Mouse (Mus musculus): ENCODE results near the gene Matk. TPM values are rescaled to one million over a fixed set of nuclear protein-coding genes. Genes with fewer than 3 reads are reported as not detected.

Matk gene
- polyA plus RNA-seq, 1 experiment = 3.3 TPM

DNA sequence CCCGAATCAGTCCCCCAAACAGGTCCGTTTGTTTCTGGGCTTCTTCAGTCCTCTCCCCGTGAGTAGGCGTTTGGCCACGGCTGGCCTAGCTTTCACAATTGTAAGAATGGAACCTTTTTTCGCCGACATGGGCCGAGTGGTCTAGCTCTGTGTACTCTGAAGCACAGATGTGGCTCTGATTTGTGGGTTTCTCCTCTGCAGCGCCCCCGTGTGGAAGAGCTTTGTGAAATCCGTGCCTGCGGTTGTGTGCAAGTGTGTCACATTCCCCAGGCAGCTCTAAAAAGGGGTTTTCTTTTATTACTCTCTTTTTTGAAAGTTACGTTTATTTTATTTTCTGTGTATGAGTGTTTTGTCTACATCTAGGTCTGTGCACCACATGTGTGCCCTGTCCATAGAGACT, 11.9 kb upstream of the Matk start:
- H3K4me1 ChIP-seq (ENCODE audit: control insufficient read depth, insufficient read depth, low read length) = peaks cover 3% of the 10 kb centered on the region; the same call in 1 of the 2 replicates
- TF ChIP-seq CTCF (IDR thresholded peaks at IDR 0.05; ENCODE audit: insufficient read depth, low read length) = peak; percentile 65
- TF ChIP-seq POLR2A (IDR thresholded peaks at IDR 0.05; ENCODE audit: borderline replicate concordance, extremely low read depth, low read depth, low read length) = no peak
- H3K4me3 ChIP-seq (replicated peaks; ENCODE audit: extremely low read depth, low read depth, low read length) = no peak overlapping the region
- WGBS = 25% methylated on average over 13 of the region's 13 CpGs
- peak; percentile 57 for DNase-seq

DNA sequence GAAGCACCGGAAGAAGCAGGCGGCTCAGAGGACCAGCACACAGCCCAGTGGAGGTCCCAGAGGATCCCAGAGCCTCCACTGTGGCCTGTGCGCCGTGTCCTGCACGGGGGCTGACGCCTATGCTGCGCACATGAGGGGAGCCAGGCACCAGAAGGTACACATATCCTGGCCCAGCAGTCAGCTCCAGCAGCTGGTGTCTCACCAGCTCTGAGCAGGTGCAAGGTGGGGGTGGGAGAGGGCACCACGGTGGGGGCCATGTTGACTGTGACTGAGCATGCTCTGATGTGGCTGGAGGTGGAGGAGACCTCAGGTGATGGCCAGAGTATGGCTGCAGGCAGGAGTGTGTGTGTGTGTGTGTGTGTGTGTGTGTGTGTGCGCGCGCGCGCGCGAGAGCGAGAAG, 10.7 kb upstream of the Matk start:
- DNase-seq = no peak
- no peak overlapping the region for H3K4me3 ChIP-seq (replicated peaks; ENCODE audit: extremely low read depth, low read depth, low read length)
- 88% methylated on average over 16 of the region's 16 CpGs for WGBS
- peaks cover 3% of the 10 kb centered on the region; the same call in 1 of the 2 replicates for H3K4me1 ChIP-seq (ENCODE audit: control insufficient read depth, insufficient read depth, low read length)
- no peak for TF ChIP-seq POLR2A (IDR thresholded peaks at IDR 0.05; ENCODE audit: borderline replicate concordance, extremely low read depth, low read depth, low read length)
- no peak for TF ChIP-seq CTCF (IDR thresholded peaks at IDR 0.05; ENCODE audit: insufficient read depth, low read length)

DNA sequence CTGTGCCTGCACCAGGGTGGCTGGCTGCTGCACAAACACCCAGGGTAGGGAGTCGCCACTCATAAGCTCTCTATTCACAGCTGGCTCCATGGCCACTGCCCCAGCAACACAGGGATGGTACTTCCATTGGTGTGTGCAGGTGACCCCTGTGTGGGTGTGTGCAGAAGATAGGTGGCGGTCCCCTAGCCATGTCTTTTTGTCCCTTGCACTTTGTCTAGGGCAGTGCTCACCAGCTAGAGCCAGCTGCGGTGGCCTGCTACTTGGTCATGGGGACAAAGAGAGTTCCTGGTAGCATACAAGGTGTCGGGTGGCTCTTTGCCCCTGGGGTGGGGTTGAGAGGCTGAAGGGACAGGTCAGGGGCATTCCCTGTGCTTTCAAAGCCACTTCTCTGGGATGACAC, 8.6 kb upstream of the Matk start:
- no peak for TF ChIP-seq POLR2A (IDR thresholded peaks at IDR 0.05; ENCODE audit: borderline replicate concordance, extremely low read depth, low read depth, low read length)
- TF ChIP-seq CTCF (IDR thresholded peaks at IDR 0.05; ENCODE audit: insufficient read depth, low read length) = no peak
- peaks cover 3% of the 10 kb centered on the region; the same call in 1 of the 2 replicates for H3K4me1 ChIP-seq (ENCODE audit: control insufficient read depth, insufficient read depth, low read length)
- WGBS = 75% methylated on average over 4 of the region's 4 CpGs
- DNase-seq = no peak
- H3K4me3 ChIP-seq (replicated peaks; ENCODE audit: extremely low read depth, low read depth, low read length) = no peak overlapping the region

- H3K4me3 ChIP-seq (replicated peaks; ENCODE audit: extremely low read depth, low read depth, low read length) = no peak overlapping the region
- TF ChIP-seq CTCF (IDR thresholded peaks at IDR 0.05; ENCODE audit: insufficient read depth, low read length) = peak; percentile 71
- no peak for TF ChIP-seq POLR2A (IDR thresholded peaks at IDR 0.05; ENCODE audit: borderline replicate concordance, extremely low read depth, low read depth, low read length)
- DNase-seq = peak; percentile 85
- WGBS = 9% methylated on average over 17 of the region's 17 CpGs
- peaks cover 3% of the 10 kb centered on the region; the same call in 1 of the 2 replicates for H3K4me1 ChIP-seq (ENCODE audit: control insufficient read depth, insufficient read depth, low read length)
Observed at GRCm38 (mm10) chr10:81244595-81244994, 8.1 kb upstream of the Matk start.

GRCm38 (mm10) chr10:81245166-81245565, 7.6 kb upstream of the Matk start:
- no peak for DNase-seq
- no peak for TF ChIP-seq CTCF (IDR thresholded peaks at IDR 0.05; ENCODE audit: insufficient read depth, low read length)
- no peak for TF ChIP-seq POLR2A (IDR thresholded peaks at IDR 0.05; ENCODE audit: borderline replicate concordance, extremely low read depth, low read depth, low read length)
- Histone ChIP-seq H3K4me1 (ENCODE audit: control insufficient read depth, insufficient read depth, low read length) (peaks cover 3% of the 10 kb centered on the region; the same call in 1 of the 2 replicates), H3K4me3 (replicated peaks; ENCODE audit: extremely low read depth, low read depth, low read length) (no peak overlapping the region)
- WGBS = 86% methylated on average over 6 of the region's 6 CpGs

GRCm38 (mm10) chr10:81247804-81248203, 4.9 kb upstream of the Matk start:
- 96% methylated on average over 2 of the region's 2 CpGs for WGBS
- no peak for DNase-seq
- no peak for TF ChIP-seq CTCF (IDR thresholded peaks at IDR 0.05; ENCODE audit: insufficient read depth, low read length)
- no peak for TF ChIP-seq POLR2A (IDR thresholded peaks at IDR 0.05; ENCODE audit: borderline replicate concordance, extremely low read depth, low read depth, low read length)
- no peak overlapping the region for H3K4me3 ChIP-seq (replicated peaks; ENCODE audit: extremely low read depth, low read depth, low read length)
- H3K4me1 ChIP-seq (ENCODE audit: control insufficient read depth, insufficient read depth, low read length) = peaks cover 3% of the 10 kb centered on the region; the same call in 1 of the 2 replicates

DNA sequence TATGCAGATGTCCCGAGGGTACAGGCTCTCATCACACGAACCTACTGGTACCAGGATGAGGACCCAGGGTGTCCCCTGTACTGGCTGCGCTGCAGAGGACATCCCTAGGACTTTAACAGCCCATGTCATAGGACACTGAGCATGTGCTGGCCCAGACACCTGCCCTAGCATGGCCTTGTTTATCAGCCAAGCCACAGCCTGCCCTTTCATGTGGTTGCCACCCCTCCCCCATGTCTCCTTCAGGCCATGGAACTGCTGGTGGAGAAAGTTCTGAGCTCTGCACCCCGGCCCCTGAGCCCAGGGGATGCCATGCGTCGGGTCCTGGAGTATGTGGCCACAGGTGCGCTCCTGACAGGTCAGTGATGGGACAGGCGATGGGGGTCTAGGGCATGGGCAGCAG, 3.3 kb upstream of the Matk start:
- Histone ChIP-seq H3K4me3 (replicated peaks; ENCODE audit: extremely low read depth, low read depth, low read length) (no peak overlapping the region), H3K4me1 (ENCODE audit: control insufficient read depth, insufficient read depth, low read length) (peaks cover 1% of the 10 kb centered on the region; the same call in 1 of the 2 replicates)
- no peak for DNase-seq
- WGBS = 78% methylated on average over 8 of the region's 8 CpGs
- TF ChIP-seq POLR2A (IDR thresholded peaks at IDR 0.05; ENCODE audit: borderline replicate concordance, extremely low read depth, low read depth, low read length) (no peak), CTCF (IDR thresholded peaks at IDR 0.05; ENCODE audit: insufficient read depth, low read length) (no peak)

DNA sequence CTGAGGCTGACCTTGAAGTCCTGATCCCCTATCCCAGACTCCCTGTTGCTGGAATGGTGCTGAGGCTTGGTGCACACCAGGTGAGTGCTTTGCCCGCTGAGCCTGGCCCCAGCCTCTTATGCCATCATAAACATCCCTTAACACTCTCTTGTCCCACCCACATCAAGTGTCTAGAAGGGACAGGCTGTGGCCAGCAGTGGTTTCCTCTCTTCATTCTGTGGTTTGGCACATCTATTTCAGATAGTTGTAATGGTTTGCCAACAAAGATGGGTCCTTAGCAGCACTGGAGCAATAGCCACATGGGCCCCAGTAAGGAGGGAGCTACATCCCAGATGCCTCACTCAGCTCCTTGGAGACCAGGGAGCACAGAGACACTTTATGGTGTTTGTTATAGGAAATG, 2.2 kb downstream of the Matk start:
- H3K4me3 ChIP-seq (replicated peaks; ENCODE audit: extremely low read depth, low read depth, low read length) = no peak overlapping the region
- TF ChIP-seq CTCF (IDR thresholded peaks at IDR 0.05; ENCODE audit: insufficient read depth, low read length) (no peak), POLR2A (IDR thresholded peaks at IDR 0.05; ENCODE audit: borderline replicate concordance, extremely low read depth, low read depth, low read length) (no peak)
- 39% methylated on average over 1 of the region's 1 CpGs for WGBS

DNA sequence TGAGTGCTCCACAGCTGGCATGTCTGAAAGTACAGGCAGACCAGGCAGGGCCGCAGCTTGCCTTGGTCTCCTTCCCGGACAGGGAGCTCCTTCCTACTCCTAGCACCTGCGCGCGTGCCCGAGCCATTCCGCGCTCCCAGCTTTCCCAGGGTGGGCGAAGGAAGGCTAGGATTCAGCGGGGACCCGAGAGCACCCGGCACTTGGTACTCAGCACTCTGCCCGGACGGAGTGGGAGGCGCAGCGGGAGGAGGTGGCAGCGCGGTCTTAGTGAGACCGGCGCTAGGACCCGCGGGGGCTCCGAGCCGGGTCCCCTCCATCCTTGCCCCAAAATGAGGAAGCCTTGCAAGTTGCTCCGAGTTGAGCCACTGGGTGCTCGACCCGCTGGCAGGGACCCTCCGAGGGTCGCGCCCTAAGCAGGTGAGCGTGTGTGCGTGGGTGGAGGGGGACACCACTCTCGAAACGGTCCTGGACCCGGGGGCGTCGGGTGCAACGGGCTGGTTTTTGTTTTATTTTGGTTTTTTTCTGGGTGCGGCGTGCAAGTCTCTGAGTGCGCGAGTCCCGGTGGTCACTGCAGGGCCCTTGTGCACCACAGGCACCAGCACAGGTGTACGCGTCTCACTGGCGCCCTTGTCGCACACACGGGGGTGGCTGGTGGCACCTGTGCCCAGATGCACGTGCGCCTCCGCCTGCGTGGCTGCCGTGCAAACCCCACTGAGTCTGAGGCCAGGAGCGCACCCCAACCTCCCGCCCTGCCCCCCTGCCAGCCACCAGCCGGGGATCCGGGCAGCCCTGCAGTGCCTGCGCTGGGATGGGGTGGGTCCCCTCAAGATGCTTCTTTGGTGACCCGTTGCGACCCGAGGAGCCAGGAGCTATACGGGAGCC, 4.7 kb downstream of the Matk start:
- 2% methylated on average over 57 of the region's 62 CpGs for WGBS
- DNase-seq = no peak
- no peaks in the 10 kb centered on the region for H3K4me1 ChIP-seq (ENCODE audit: control insufficient read depth, insufficient read depth, low read length)

More for the DNA sequence above, 2.2 kb downstream of the Matk start:
- no peak for DNase-seq
- H3K4me1 ChIP-seq (ENCODE audit: control insufficient read depth, insufficient read depth, low read length) = no peaks in the 10 kb centered on the region

More for the DNA sequence above, 4.7 kb downstream of the Matk start:
- peak overlapping the region; percentile 21 for H3K4me3 ChIP-seq (replicated peaks; ENCODE audit: extremely low read depth, low read depth, low read length)
- TF ChIP-seq POLR2A (IDR thresholded peaks at IDR 0.05; ENCODE audit: borderline replicate concordance, extremely low read depth, low read depth, low read length) = no peak
- TF ChIP-seq CTCF (IDR thresholded peaks at IDR 0.05; ENCODE audit: insufficient read depth, low read length) = no peak

Measured in lung, adult 2 months (tissue).